Mouse (Mus musculus): ENCODE measurements around the gene Comt. TPM values are rescaled to one million over a fixed set of nuclear protein-coding genes. Genes with fewer than 3 reads are reported as not detected.

Gene Comt
- polyA plus RNA-seq, 1 experiment from 2014 or later: 50.8 TPM

DNA sequence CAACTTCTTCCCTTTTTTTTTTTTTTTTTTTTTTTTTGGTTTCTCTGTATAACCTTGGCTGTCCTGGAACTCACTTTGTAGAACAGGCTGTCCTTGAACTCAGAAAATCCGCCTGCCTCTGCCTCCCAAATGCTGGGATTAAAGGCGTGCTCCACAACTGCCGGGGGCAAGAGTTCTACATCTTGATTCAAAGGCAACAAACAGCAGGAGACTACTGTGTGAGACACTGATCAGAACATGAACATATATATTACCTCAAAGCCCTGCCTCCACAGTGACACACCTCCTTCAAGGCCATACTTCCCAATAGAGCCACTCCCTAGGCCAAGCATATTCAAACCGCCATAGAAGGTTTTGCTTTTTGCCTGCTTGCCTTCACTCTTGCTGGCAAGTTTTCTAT, 53.0 kb downstream of the Comt start:
- Histone ChIP-seq H3K27ac (ENCODE audit: low read depth, low read length) (no peak overlapping the region), H3K27me3 (ENCODE audit: control insufficient read depth, insufficient read depth, low read length) (no peaks in the 10 kb centered on the region), H3K36me3 (ENCODE audit: control insufficient read depth, insufficient read depth, low read length) (no peaks in the 10 kb centered on the region), H3K4me1 (ENCODE audit: control insufficient read depth, insufficient read depth, low read length) (peaks cover 16% of the 10 kb centered on the region), H3K9ac (ENCODE audit: low read length) (no peak overlapping the region), H3K4me3 (ENCODE audit: low read depth, low read length) (no peak overlapping the region), H3K4me2 (no peak overlapping the region), H3K9me3 (ENCODE audit: control insufficient read depth, low read length) (no peaks in the 10 kb centered on the region)
- 92% methylated on average over 4 of the region's 4 CpGs for WGBS
- ATAC-seq (ENCODE audit: low FRiP score) (no peak), DNase-seq (ENCODE audit: low spot score, missing footprints) (no peak)

DNA sequence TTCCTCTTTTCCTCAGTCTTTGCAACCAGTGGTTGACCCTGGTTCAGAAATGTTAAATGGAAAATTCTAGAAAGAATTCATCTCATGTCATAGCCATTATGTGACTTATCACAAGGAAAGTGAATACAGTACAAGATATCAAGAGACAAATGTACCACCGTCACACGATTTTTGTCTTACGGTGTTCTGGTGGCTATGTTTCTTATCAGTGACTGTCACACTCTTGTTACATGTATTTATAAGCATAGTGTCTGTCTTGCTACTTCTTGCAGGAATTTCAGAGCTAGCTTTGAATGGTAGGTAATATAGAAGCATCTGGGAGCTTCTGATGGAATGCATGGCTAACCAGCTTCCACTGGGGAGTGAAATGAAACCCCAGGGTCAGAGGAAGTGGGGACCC, 56.5 kb downstream of the Comt start:
- no peaks in the 10 kb centered on the region; the same call in 1 of the 2 replicates for H3K36me3 ChIP-seq (ENCODE audit: control insufficient read depth, insufficient read depth, low read length)
- H3K27me3 ChIP-seq (ENCODE audit: control insufficient read depth, insufficient read depth, low read length): no peaks in the 10 kb centered on the region
- H3K4me1 ChIP-seq (ENCODE audit: control insufficient read depth, insufficient read depth, low read length): no peaks in the 10 kb centered on the region
- H3K9ac ChIP-seq (ENCODE audit: low read length): no peak overlapping the region
- no peak overlapping the region for H3K27ac ChIP-seq (ENCODE audit: low read depth, low read length)
- DNase-seq (ENCODE audit: low spot score, missing footprints) (no peak), ATAC-seq (ENCODE audit: low FRiP score) (no peak)
- H3K9me3 ChIP-seq (ENCODE audit: control insufficient read depth, low read length): no peaks in the 10 kb centered on the region
- no peak overlapping the region for H3K4me2 ChIP-seq
- no peak overlapping the region for H3K4me3 ChIP-seq (ENCODE audit: low read depth, low read length)
- WGBS: 94% methylated on average over 3 of the region's 3 CpGs

DNA sequence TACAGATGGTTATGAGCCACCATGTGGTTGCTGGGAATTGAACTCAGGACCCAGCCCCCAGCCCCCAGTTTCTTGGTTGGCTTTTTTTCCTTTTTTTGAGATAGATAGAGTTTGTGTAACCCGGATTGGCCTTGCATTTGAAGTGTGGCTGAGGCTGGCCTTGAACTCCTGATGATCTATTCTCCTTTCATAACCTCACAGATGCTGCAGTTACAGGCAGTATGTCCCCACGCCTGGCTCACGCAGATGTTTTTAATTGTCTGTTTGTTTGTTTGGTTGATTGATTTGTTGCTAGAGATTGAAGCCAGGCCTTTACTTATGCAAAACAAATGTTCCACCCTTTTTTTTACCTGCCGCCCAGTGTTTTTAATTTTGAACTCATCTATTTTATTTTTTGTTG, 59.8 kb downstream of the Comt start:
- DNase-seq (ENCODE audit: low spot score, missing footprints): no peak

DNA sequence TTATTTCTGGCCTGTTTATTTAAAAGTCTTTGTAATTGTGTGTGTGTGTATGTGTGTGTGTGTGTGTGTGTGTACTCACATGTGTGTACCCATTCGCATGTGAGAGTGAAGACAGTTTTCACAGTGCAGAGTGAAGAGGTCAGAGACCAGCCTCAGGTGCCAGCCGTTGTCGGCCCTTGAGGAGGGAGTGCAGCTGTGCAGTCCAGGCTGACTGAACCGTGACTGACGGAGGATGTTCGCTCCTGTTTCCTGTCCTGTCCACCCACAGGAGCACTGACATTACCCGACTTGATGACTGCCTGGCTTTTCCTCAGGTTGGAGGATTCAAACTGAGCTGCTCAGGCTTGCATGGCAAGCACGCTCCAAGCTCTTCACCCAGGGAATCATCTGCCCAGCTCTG, 63.7 kb downstream of the Comt start:
- Histone ChIP-seq H3K36me3 (ENCODE audit: control insufficient read depth, insufficient read depth, low read length) (peaks cover 2% of the 10 kb centered on the region; the same call in 1 of the 2 replicates), H3K4me2 (no peak overlapping the region), H3K4me3 (ENCODE audit: low read depth, low read length) (no peak overlapping the region), H3K9ac (ENCODE audit: low read length) (no peak overlapping the region), H3K27ac (ENCODE audit: low read depth, low read length) (no peak overlapping the region), H3K27me3 (ENCODE audit: control insufficient read depth, insufficient read depth, low read length) (no peaks in the 10 kb centered on the region), H3K9me3 (ENCODE audit: control insufficient read depth, low read length) (no peaks in the 10 kb centered on the region), H3K4me1 (ENCODE audit: control insufficient read depth, insufficient read depth, low read length) (no peaks in the 10 kb centered on the region)
- ATAC-seq (ENCODE audit: low FRiP score) (no peak), DNase-seq (ENCODE audit: low spot score, missing footprints) (peak; percentile 33)
- 80% methylated on average over 8 of the region's 8 CpGs for WGBS

More for the DNA sequence above, 59.8 kb downstream of the Comt start:
- H3K9ac ChIP-seq (ENCODE audit: low read length): no peak overlapping the region
- H3K36me3 ChIP-seq (ENCODE audit: control insufficient read depth, insufficient read depth, low read length): peaks cover 2% of the 10 kb centered on the region; the same call in 1 of the 2 replicates
- no peak overlapping the region for H3K27ac ChIP-seq (ENCODE audit: low read depth, low read length)
- H3K27me3 ChIP-seq (ENCODE audit: control insufficient read depth, insufficient read depth, low read length): no peaks in the 10 kb centered on the region
- WGBS: 91% methylated on average over 4 of the region's 4 CpGs
- no peaks in the 10 kb centered on the region for H3K4me1 ChIP-seq (ENCODE audit: control insufficient read depth, insufficient read depth, low read length)
- H3K4me2 ChIP-seq: no peak overlapping the region
- no peak for ATAC-seq (ENCODE audit: low FRiP score)
- no peaks in the 10 kb centered on the region for H3K9me3 ChIP-seq (ENCODE audit: control insufficient read depth, low read length)
- no peak overlapping the region for H3K4me3 ChIP-seq (ENCODE audit: low read depth, low read length)

DNA sequence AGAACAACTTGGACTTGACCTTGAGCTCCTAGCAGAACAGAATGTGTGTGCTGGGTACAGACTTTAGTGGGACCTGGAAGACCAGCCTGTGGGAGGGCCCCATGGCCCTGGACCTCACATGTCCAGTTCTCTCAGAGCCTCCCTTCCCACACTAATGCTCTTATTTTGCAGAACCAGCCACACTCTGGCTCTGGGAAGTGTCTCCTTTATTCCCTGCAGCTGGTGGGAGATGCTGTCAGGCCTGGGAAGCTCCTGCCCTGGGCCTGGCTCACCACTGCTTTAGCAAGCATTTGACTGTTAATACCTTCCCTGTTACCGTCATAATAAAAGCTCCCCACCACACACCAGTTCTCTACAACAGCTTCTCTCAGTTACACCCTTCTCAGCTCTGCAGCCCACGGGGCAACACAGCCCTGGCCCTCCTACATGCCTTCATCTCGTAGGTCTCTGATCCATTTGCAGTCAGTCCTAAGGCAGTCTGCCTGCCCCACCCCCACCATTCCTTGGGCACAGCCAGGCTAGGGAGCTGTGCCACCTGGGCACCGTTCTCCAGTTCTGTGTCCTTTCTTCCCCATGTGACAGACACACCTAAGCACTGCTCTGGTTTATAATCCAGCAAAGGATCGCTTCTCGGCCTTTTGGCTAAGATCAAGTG, 66.4 kb downstream of the Comt start:
- Histone ChIP-seq H3K27me3 (ENCODE audit: control insufficient read depth, insufficient read depth, low read length) (no peaks in the 10 kb centered on the region), H3K9ac (ENCODE audit: low read length) (no peak overlapping the region), H3K27ac (ENCODE audit: low read depth, low read length) (no peak overlapping the region), H3K9me3 (ENCODE audit: control insufficient read depth, low read length) (no peaks in the 10 kb centered on the region), H3K36me3 (ENCODE audit: control insufficient read depth, insufficient read depth, low read length) (0 out of 2 replicates have a peak, but pooled peaks cover 2% of the 10 kb centered on the region), H3K4me1 (ENCODE audit: control insufficient read depth, insufficient read depth, low read length) (no peaks in the 10 kb centered on the region), H3K4me2 (no peak overlapping the region), H3K4me3 (ENCODE audit: low read depth, low read length) (no peak overlapping the region)
- 69% methylated on average over 6 of the region's 6 CpGs for WGBS
- no peak for DNase-seq (ENCODE audit: low spot score, missing footprints)
- no peak for ATAC-seq (ENCODE audit: low FRiP score)

DNA sequence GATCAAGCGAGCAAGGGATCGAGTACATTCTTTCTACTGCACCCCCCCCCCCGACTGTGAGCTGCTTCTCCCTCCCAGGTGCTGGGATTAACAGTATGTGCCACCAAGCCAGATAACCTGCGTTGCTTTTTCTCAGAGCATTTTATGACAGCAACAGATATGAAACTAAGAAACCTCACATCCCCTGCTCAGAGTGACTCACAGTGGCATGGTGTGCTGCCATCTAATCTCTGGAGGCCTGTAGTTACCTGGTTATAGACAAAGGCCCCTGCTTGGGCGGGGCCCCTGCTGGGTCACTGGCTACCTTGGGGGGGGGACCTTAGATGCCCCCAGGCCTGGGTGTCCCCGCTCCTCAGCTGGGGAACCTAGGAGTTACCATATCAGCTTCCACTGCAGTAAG, 68.7 kb downstream of the Comt start:
- Histone ChIP-seq H3K4me2 (no peak overlapping the region), H3K4me1 (ENCODE audit: control insufficient read depth, insufficient read depth, low read length) (no peaks in the 10 kb centered on the region), H3K27ac (ENCODE audit: low read depth, low read length) (no peak overlapping the region), H3K9me3 (ENCODE audit: control insufficient read depth, low read length) (no peaks in the 10 kb centered on the region), H3K36me3 (ENCODE audit: control insufficient read depth, insufficient read depth, low read length) (no peaks in the 10 kb centered on the region), H3K4me3 (ENCODE audit: low read depth, low read length) (no peak overlapping the region), H3K27me3 (ENCODE audit: control insufficient read depth, insufficient read depth, low read length) (no peaks in the 10 kb centered on the region), H3K9ac (ENCODE audit: low read length) (no peak overlapping the region)
- 92% methylated on average over 6 of the region's 6 CpGs for WGBS
- ATAC-seq (ENCODE audit: low FRiP score): no peak
- DNase-seq (ENCODE audit: low spot score, missing footprints): no peak

DNA sequence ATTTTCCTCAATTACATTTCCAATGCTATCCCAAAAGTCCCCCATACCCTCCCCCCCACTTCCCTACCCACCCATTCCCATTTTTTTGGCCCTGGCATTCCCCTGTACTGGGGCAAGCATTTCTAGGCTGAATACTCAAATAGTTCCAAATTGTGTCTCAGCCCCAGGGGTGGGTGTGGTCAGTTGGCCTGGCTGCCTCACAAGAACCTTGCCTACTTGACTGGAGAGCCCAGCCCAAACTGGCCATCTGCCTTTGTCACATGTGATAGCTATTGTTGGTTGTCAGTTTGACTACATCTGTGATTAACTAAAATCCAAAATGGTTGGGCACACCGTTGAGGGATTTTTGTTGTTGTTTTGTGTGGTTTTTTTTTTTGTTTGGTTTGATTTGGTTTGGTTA, 69.7 kb downstream of the Comt start:
- no peak overlapping the region for H3K4me2 ChIP-seq
- H3K4me3 ChIP-seq (ENCODE audit: low read depth, low read length): no peak overlapping the region
- ATAC-seq (ENCODE audit: low FRiP score) (no peak), DNase-seq (ENCODE audit: low spot score, missing footprints) (no peak)
- H3K4me1 ChIP-seq (ENCODE audit: control insufficient read depth, insufficient read depth, low read length): no peaks in the 10 kb centered on the region
- 87% methylated on average over 1 of the region's 1 CpGs for WGBS
- no peak overlapping the region for H3K27ac ChIP-seq (ENCODE audit: low read depth, low read length)
- H3K9me3 ChIP-seq (ENCODE audit: control insufficient read depth, low read length): no peaks in the 10 kb centered on the region
- H3K36me3 ChIP-seq (ENCODE audit: control insufficient read depth, insufficient read depth, low read length): no peaks in the 10 kb centered on the region
- H3K9ac ChIP-seq (ENCODE audit: low read length): no peak overlapping the region
- no peaks in the 10 kb centered on the region for H3K27me3 ChIP-seq (ENCODE audit: control insufficient read depth, insufficient read depth, low read length)

Small RNA genes lying within 50 kb of the gene (microRNA-seq; reads per million reads assigned to microRNA genes)
- not detected for gene Gm26219

Other genes starting within 250 kb of the Comt start
- gene Ccdc188, start 209.0 kb downstream of the Comt start, polyA plus RNA-seq (2014; fragmentation: Nextera tagmentation; extraction: Ambion mirVana): not detected in 2 replicates
- gene Zdhhc8, start 191.7 kb downstream of the Comt start, polyA plus RNA-seq (2014; fragmentation: Nextera tagmentation; extraction: Ambion mirVana): 7.1 and 8.4 TPM in 2 replicates
- gene Trmt2a, start 178.2 kb downstream of the Comt start, polyA plus RNA-seq (2014; fragmentation: Nextera tagmentation; extraction: Ambion mirVana): 90.4 and 104 TPM in 2 replicates
- gene Ranbp1, start 178.1 kb downstream of the Comt start, polyA plus RNA-seq (2014; fragmentation: Nextera tagmentation; extraction: Ambion mirVana): 1,256 and 1,339 TPM in 2 replicates
- 1.4 TPM in 1 of 2 replicates, not detected in the other for gene Gm49776, start 168.5 kb downstream of the Comt start, polyA plus RNA-seq (2014; fragmentation: Nextera tagmentation; extraction: Ambion mirVana)
- 33.1 and 34.9 TPM in 2 replicates for gene Dgcr8, start 137.6 kb downstream of the Comt start, polyA plus RNA-seq (2014; fragmentation: Nextera tagmentation; extraction: Ambion mirVana)
- 38.9 and 39.2 TPM in 2 replicates for gene Tango2, start 78.7 kb downstream of the Comt start, polyA plus RNA-seq (2014; fragmentation: Nextera tagmentation; extraction: Ambion mirVana)
- gene Arvcf, start 78.7 kb downstream of the Comt start, polyA plus RNA-seq (2014; fragmentation: Nextera tagmentation; extraction: Ambion mirVana): 66.9 and 71.0 TPM in 2 replicates
- 21.0 and 22.7 TPM in 2 replicates for gene Txnrd2, start 468 bp downstream of the Comt start, polyA plus RNA-seq (2014; fragmentation: Nextera tagmentation; extraction: Ambion mirVana)
- 10.3 and 12.9 TPM in 2 replicates for gene Gnb1l, start 71.9 kb upstream of the Comt start, polyA plus RNA-seq (2014; fragmentation: Nextera tagmentation; extraction: Ambion mirVana)
- 2.0 and 2.1 TPM in 2 replicates for gene Rtl10, start 72.0 kb upstream of the Comt start, polyA plus RNA-seq (2014; fragmentation: Nextera tagmentation; extraction: Ambion mirVana)
- 0.63 and 0.87 TPM in 2 replicates for gene Tbx1, start 163.8 kb upstream of the Comt start, polyA plus RNA-seq (2014; fragmentation: Nextera tagmentation; extraction: Ambion mirVana)
- gene Gp1bb, start 195.6 kb upstream of the Comt start, polyA plus RNA-seq (2014; fragmentation: Nextera tagmentation; extraction: Ambion mirVana): 6.4 and 6.5 TPM in 2 replicates
- 1.7 and 3.3 TPM in 2 replicates for gene Gm49601, start 199.6 kb upstream of the Comt start, polyA plus RNA-seq (2014; fragmentation: Nextera tagmentation; extraction: Ambion mirVana)
- gene Sept5, start 203.1 kb upstream of the Comt start, polyA plus RNA-seq (2014; fragmentation: Nextera tagmentation; extraction: Ambion mirVana): 40.7 and 52.0 TPM in 2 replicates